Mouse (Mus musculus) heart, postnatal 14 days (tissue): ENCODE measurements around the gene Mob1a. TPM values are rescaled to one million over a fixed set of nuclear protein-coding genes. Genes with fewer than 3 reads are reported as not detected.

Source experiments
- DNase-seq, 2 experiments: peaks; one replicate each; pipeline ENCODE4 v3.0.0; 2021 to 2022
- intact Hi-C: fragments of 180-260 bp; cut with DNase I; formaldehyde crosslinking; loops from one replicate; pipeline ENCODE4 v1.15.1; 2025
- total RNA-seq, 2 experiments: library from RNA; stranded (reverse); gene quantifications; 2 replicates each; pipeline ENCODE4 v1.2.3; 2021

Gene Mob1a
- total RNA-seq, 2 experiments from 2014 or later = 29.3 to 30.0 TPM

GRCm38 (mm10) chr6:83371350-83371749 lies 45.5 kb downstream of the Mob1a start:
- intact Hi-C loops = no loop called here
- no peak for DNase-seq

- intact Hi-C loops = no loop called here
Observed at GRCm38 (mm10) chr6:83373704-83374300, 48.0 kb downstream of the Mob1a start.

GRCm38 (mm10) chr6:83381510-83382491 lies 56.0 kb downstream of the Mob1a start:
- intact Hi-C loops = no loop called here
- DNase-seq = peak; percentile 54 to 63

More at GRCm38 (mm10) chr6:83373704-83374300, 48.0 kb downstream of the Mob1a start:
- DNase-seq = no peak

- intact Hi-C loops = no loop called here
- no peak for DNase-seq
Observed at GRCm38 (mm10) chr6:83385569-83386090, 59.8 kb downstream of the Mob1a start.

GRCm38 (mm10) chr6:83392166-83392780 lies 66.5 kb downstream of the Mob1a start:
- peak in 1 of 2 experiments; percentile 44 for DNase-seq
- intact Hi-C loops = no loop called here

Other genes starting within 250 kb of the Mob1a start
- gene Pcgf1, start 248.1 kb upstream of the Mob1a start, total RNA-seq = 1 to 10 TPM; 6.7 to 7.8 TPM
- gene Lbx2, start 239.6 kb upstream of the Mob1a start, total RNA-seq = 1 to 10 TPM in 1 of 2 experiments, under 1 TPM in 1; 0.38 to 1.1 TPM
- gene Ccdc142, start 224.4 kb upstream of the Mob1a start, total RNA-seq = 1 to 10 TPM; 1.0 to 1.8 TPM
- gene Gm42688, start 224.4 kb upstream of the Mob1a start, total RNA-seq = 1 to 10 TPM; 1.4 to 1.6 TPM
- gene Mrpl53, start 217.0 kb upstream of the Mob1a start, total RNA-seq = 100 to 1,000 TPM; 133 to 136 TPM
- 10 to 100 TPM; 10.4 to 11.4 TPM for gene Mogs, start 210.5 kb upstream of the Mob1a start, total RNA-seq
- gene Wbp1, start 204.5 kb upstream of the Mob1a start, total RNA-seq = 10 to 100 TPM; 72.4 to 80.1 TPM
- gene Ino80b, start 200.6 kb upstream of the Mob1a start, total RNA-seq = 10 to 100 TPM; 14.2 to 15.3 TPM
- 1 to 10 TPM; 6.9 to 8.0 TPM for gene Rtkn, start 190.6 kb upstream of the Mob1a start, total RNA-seq
- gene Wdr54, start 169.6 kb upstream of the Mob1a start, total RNA-seq = 1 to 10 TPM; 1.1 to 1.3 TPM
- gene 1700003E16Rik, start 169.6 kb upstream of the Mob1a start, total RNA-seq = under 1 TPM in 1 of 2 experiments, not detected in 1; 0.26 TPM
- 100 to 1,000 TPM; 121 to 128 TPM for gene Dctn1, start 160.1 kb upstream of the Mob1a start, total RNA-seq
- under 1 TPM in 1 of 2 experiments, not detected in 1; 0.10 TPM for gene Slc4a5, start 106.2 kb upstream of the Mob1a start, total RNA-seq
- 1 to 10 TPM; 4.4 to 5.9 TPM for gene Mthfd2, start 108 bp upstream of the Mob1a start, total RNA-seq
- gene Bola3, start 23.1 kb downstream of the Mob1a start, total RNA-seq = 100 to 1,000 TPM; 297 to 299 TPM
- gene Tet3, start 133.1 kb downstream of the Mob1a start, total RNA-seq = 10 to 100 TPM; 46.2 to 49.0 TPM
- 10 to 100 TPM; 28.3 to 31.8 TPM for gene Dguok, start 181.0 kb downstream of the Mob1a start, total RNA-seq
- gene Actg2, start 210.2 kb downstream of the Mob1a start, total RNA-seq = 1 to 10 TPM; 3.2 to 5.1 TPM
- gene Stambp, start 246.7 kb downstream of the Mob1a start, total RNA-seq = 10 to 100 TPM; 13.4 to 13.7 TPM